Mouse (Mus musculus) retina, postnatal 7 days (tissue): ENCODE measurements around the gene Snapc3.
"Not testable (repeated sequence)": the region's sequence is repeated elsewhere in the genome, so short reads cannot be mapped to it uniquely, and the experiment has no call there.

Experiments
- DNase-seq: peaks from one replicate; pipeline ENCODE4 v3.0.0-alpha.2; 2012; ENCODE audit warnings: low read depth, low spot score

Gene Snapc3

GRCm38 (mm10) chr4:83493112-83493511 is 75.6 kb downstream of the Snapc3 start:
- DNase-seq = no peak

GRCm38 (mm10) chr4:83497013-83497412 is 79.5 kb downstream of the Snapc3 start:
- not testable (repeated sequence) for DNase-seq

- no peak for DNase-seq
These were observed 82.9 kb downstream of the Snapc3 start for GRCm38 (mm10) chr4:83500154-83501036.

- DNase-seq = no peak
These were observed 83.5 kb downstream of the Snapc3 start for GRCm38 (mm10) chr4:83501037-83501430.

- no peak for DNase-seq
These were observed 92.1 kb downstream of the Snapc3 start for GRCm38 (mm10) chr4:83509600-83509999.

GRCm38 (mm10) chr4:83511083-83511482 is 93.6 kb downstream of the Snapc3 start:
- no peak for DNase-seq

- no peak for DNase-seq
These were observed 94.7 kb downstream of the Snapc3 start for GRCm38 (mm10) chr4:83512217-83512616.

- no peak for DNase-seq
These were observed 95.1 kb downstream of the Snapc3 start for GRCm38 (mm10) chr4:83512644-83513043.

- DNase-seq = no peak
These were observed 96.7 kb downstream of the Snapc3 start for GRCm38 (mm10) chr4:83514183-83514582.

- DNase-seq = no peak
These were observed 97.6 kb downstream of the Snapc3 start for GRCm38 (mm10) chr4:83514976-83515669.

- DNase-seq = not testable (repeated sequence)
These were observed 98.6 kb downstream of the Snapc3 start for GRCm38 (mm10) chr4:83516144-83516543.
